Mouse (Mus musculus) brain, embryonic 14.5 days (tissue): ENCODE results near the gene Gm20765. TPM values are rescaled to one million over a fixed set of nuclear protein-coding genes. Genes with fewer than 3 reads are reported as not detected.
A peak's percentile ranks its signal among the peaks of the same experiment; 100 is the strongest.
"Not testable (repeated sequence)": the region's sequence is repeated elsewhere in the genome, so short reads cannot be mapped to it uniquely, and the experiment has no call there.

ENCODE experiments used
- DNase-seq: peaks from one replicate; pipeline ENCODE4 v3.0.0-alpha.2; 2011; ENCODE audit warnings: low read depth
- CTCF ChIP-seq: fragments of 200-500 bp; IDR thresholded peaks from 2 replicates; pipeline ENCODE4 v1.5.1; 2012; ENCODE audit warnings: inconsistent platforms, mild to moderate bottlenecking, moderate library complexity, borderline replicate concordance; ENCODE audit not compliant: insufficient read depth, insufficient read length; ENCODE audit errors: extremely low read depth
- POLR2A ChIP-seq: fragments of 200-500 bp; IDR thresholded peaks from 2 replicates; pipeline ENCODE4 v1.6.1; 2012; ENCODE audit warnings: mild to moderate bottlenecking, inconsistent platforms, borderline replicate concordance; ENCODE audit not compliant: poor library complexity, insufficient read depth, insufficient read length, severe bottlenecking; ENCODE audit errors: extremely low read depth
- polyA plus RNA-seq: library from polyadenylated mRNA; depleted of rRNA; stranded (reverse); fragments of >200 nt; gene quantifications from 2 replicates; pipeline ENCODE4 v1.2.3, GENCODE M21; 2012; rRNA removed

Gm20765 gene
- not detected in 2 replicates for polyA plus RNA-seq

- DNase-seq, result not testable (repeated sequence)
These were observed at the start of gene Gm20765 for GRCm38 (mm10) chr10:104185233-104185632. Gene Gm20765 (plus strand): TSS chr10:104185533.

GRCm38 (mm10) chr10:104142687-104143086, 42.6 kb upstream of the Gm20765 start, which contains the start of gene Gm21293:
Gene Gm21293 (plus strand): TSS chr10:104142987.
- not testable (repeated sequence) for DNase-seq

GRCm38 (mm10) chr10:104151197-104151596, 34.1 kb upstream of the Gm20765 start, which contains the start of gene Gm6763:
Gene Gm6763 (plus strand): TSS chr10:104151497.
- DNase-seq, result not testable (repeated sequence)

GRCm38 (mm10) chr10:104159706-104160105, 25.6 kb upstream of the Gm20765 start, which contains the start of gene Gm8764:
Gene Gm8764 (plus strand): TSS chr10:104160006.
- not testable (repeated sequence) for DNase-seq

- not testable (repeated sequence) for DNase-seq
These were observed 17.1 kb upstream of the Gm20765 start, which contains the start of gene Gm21304 for GRCm38 (mm10) chr10:104168215-104168614. Gene Gm21304 (plus strand): TSS chr10:104168515.

GRCm38 (mm10) chr10:104176724-104177123, 8.6 kb upstream of the Gm20765 start, which contains the start of gene Gm21312:
Gene Gm21312 (plus strand): TSS chr10:104177024.
- not testable (repeated sequence) for DNase-seq

- not testable (repeated sequence) for DNase-seq
These were observed 8.4 kb downstream of the Gm20765 start, which contains the start of gene Gm4340 for GRCm38 (mm10) chr10:104193742-104194141. Gene Gm4340 (plus strand): TSS chr10:104194042.

GRCm38 (mm10) chr10:104209655-104210054, 24.3 kb downstream of the Gm20765 start:
- peak; percentile 58 for DNase-seq
- TF ChIP-seq CTCF (no peak), POLR2A (no peak)

- no peak for TF ChIP-seq POLR2A
- no peak for TF ChIP-seq CTCF
- peak; percentile 9 for DNase-seq
These were observed 25.1 kb downstream of the Gm20765 start for GRCm38 (mm10) chr10:104210268-104210990.

GRCm38 (mm10) chr10:104214527-104214926, 29.2 kb downstream of the Gm20765 start:
- TF ChIP-seq POLR2A (no peak), CTCF (no peak)
- DNase-seq, result no peak

- TF ChIP-seq CTCF (no peak), POLR2A (no peak)
- peak; percentile 85 for DNase-seq
These were observed 35.1 kb downstream of the Gm20765 start for GRCm38 (mm10) chr10:104220303-104221021.

Other genes with a start within 250 kb of the Gm20765 start
- gene Gm21293, start 42.5 kb upstream of the Gm20765 start, polyA plus RNA-seq, result not detected in 2 replicates
- not detected in 2 replicates for gene Gm6763, start 34.0 kb upstream of the Gm20765 start, polyA plus RNA-seq
- not detected in 2 replicates for gene Gm8764, start 25.5 kb upstream of the Gm20765 start, polyA plus RNA-seq
- not detected in 2 replicates for gene Gm21304, start 17.0 kb upstream of the Gm20765 start, polyA plus RNA-seq
- gene Gm21312, start 8.5 kb upstream of the Gm20765 start, polyA plus RNA-seq, result not detected in 2 replicates
- not detected in 2 replicates for gene Gm4340, start 8.5 kb downstream of the Gm20765 start, polyA plus RNA-seq